Mouse (Mus musculus): Measurements from ENCODE around the gene Zbtb20. TPM values are rescaled to one million over a fixed set of nuclear protein-coding genes. Genes with fewer than 3 reads are reported as not detected.
A peak's percentile ranks its signal among the peaks of the same experiment; 100 is the strongest.

Zbtb20 gene
- polyA plus RNA-seq, 1 experiment = 72.7 TPM

GRCm38 (mm10) chr16:43520274-43520673 lies 644.6 kb downstream of the Zbtb20 start:
- 71% methylated on average over 2 of the region's 2 CpGs for WGBS
- Histone ChIP-seq H3K4me3 (ENCODE audit: insufficient read depth, low read depth, low read length) (no peak overlapping the region), H3K4me1 (ENCODE audit: control insufficient read depth, insufficient read depth, low read length) (peaks cover 13% of the 10 kb centered on the region), H3K27ac (ENCODE audit: insufficient read depth, low read depth, low read length) (peak overlapping the region; percentile 45)
- no peak for TF ChIP-seq CTCF (IDR thresholded peaks at IDR 0.05; ENCODE audit: insufficient read depth, low read depth, low read length)
- TF ChIP-seq POLR2A (IDR thresholded peaks at IDR 0.05; ENCODE audit: insufficient read depth, low read depth, low read length) = no peak

GRCm38 (mm10) chr16:43522482-43522881 lies 646.8 kb downstream of the Zbtb20 start:
- no peak overlapping the region for H3K4me3 ChIP-seq (ENCODE audit: insufficient read depth, low read depth, low read length)
- TF ChIP-seq CTCF (IDR thresholded peaks at IDR 0.05; ENCODE audit: insufficient read depth, low read depth, low read length) (no peak), POLR2A (IDR thresholded peaks at IDR 0.05; ENCODE audit: insufficient read depth, low read depth, low read length) (no peak)
- H3K27ac ChIP-seq (ENCODE audit: insufficient read depth, low read depth, low read length) = no peak overlapping the region; the same call in 1 of the 2 replicates
- 78% methylated on average over 4 of the region's 4 CpGs for WGBS
- H3K4me1 ChIP-seq (ENCODE audit: control insufficient read depth, insufficient read depth, low read length) = peaks cover 9% of the 10 kb centered on the region

- TF ChIP-seq POLR2A (IDR thresholded peaks at IDR 0.05; ENCODE audit: insufficient read depth, low read depth, low read length) (no peak), CTCF (IDR thresholded peaks at IDR 0.05; ENCODE audit: insufficient read depth, low read depth, low read length) (no peak)
- WGBS = 82% methylated on average over 9 of the region's 9 CpGs
- Histone ChIP-seq H3K27ac (ENCODE audit: insufficient read depth, low read depth, low read length) (no peak overlapping the region), H3K4me1 (ENCODE audit: control insufficient read depth, insufficient read depth, low read length) (peaks cover 9% of the 10 kb centered on the region), H3K4me3 (ENCODE audit: insufficient read depth, low read depth, low read length) (no peak overlapping the region)
Measured at GRCm38 (mm10) chr16:43524179-43524578, 648.5 kb downstream of the Zbtb20 start.

DNA sequence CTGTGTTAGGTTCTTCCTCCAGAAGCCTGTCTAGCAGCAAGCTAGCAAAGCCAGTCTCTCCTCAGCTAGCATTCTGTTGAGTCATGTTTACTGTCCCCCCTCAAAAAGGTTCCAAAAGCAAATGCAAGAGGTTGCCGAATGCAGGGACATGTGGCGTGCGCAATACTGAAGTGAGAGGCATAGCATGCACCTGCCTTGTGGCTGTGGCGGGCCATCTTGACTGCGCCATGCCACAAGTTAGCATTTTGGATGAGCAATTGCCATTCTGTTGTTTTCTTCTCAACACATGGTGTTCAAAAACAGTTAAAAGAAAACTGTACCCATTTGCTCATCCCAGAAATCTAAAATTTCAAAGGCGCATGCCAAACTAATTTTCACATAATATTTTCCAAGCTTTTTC lies 649.9 kb downstream of the Zbtb20 start:
- Histone ChIP-seq H3K4me1 (ENCODE audit: control insufficient read depth, insufficient read depth, low read length) (peaks cover 5% of the 10 kb centered on the region), H3K4me3 (ENCODE audit: insufficient read depth, low read depth, low read length) (no peak overlapping the region), H3K27ac (ENCODE audit: insufficient read depth, low read depth, low read length) (no peak overlapping the region; the same call in 1 of the 2 replicates)
- WGBS = 90% methylated on average over 6 of the region's 6 CpGs
- no peak for TF ChIP-seq POLR2A (IDR thresholded peaks at IDR 0.05; ENCODE audit: insufficient read depth, low read depth, low read length)
- TF ChIP-seq CTCF (IDR thresholded peaks at IDR 0.05; ENCODE audit: insufficient read depth, low read depth, low read length) = no peak

DNA sequence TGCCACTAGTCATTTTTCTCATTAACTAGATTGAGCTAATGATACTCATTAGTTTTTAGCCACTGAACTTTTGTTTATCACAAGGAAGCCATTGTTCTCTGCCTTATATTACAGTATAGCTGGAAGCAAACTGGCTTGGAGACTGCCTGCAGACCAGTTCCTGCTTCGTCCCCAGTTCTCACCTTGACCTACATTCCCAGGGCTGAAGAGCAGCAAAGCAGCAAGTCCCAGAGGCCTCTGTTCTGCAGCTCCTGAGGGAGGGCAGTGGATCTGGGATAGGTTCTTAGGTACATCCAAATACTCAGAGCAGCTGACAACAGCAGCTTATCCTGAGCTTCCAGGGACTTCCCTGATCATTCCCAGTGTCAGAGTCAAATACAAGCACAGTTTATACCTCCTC lies 652.6 kb downstream of the Zbtb20 start:
- Histone ChIP-seq H3K4me1 (ENCODE audit: control insufficient read depth, insufficient read depth, low read length) (no peaks in the 10 kb centered on the region), H3K27ac (ENCODE audit: insufficient read depth, low read depth, low read length) (no peak overlapping the region)

GRCm38 (mm10) chr16:43531328-43531727 lies 655.6 kb downstream of the Zbtb20 start:
- no peaks in the 10 kb centered on the region for H3K4me1 ChIP-seq (ENCODE audit: control insufficient read depth, insufficient read depth, low read length)
- 84% methylated on average over 6 of the region's 6 CpGs for WGBS
- H3K4me3 ChIP-seq (ENCODE audit: insufficient read depth, low read depth, low read length) = no peak overlapping the region
- no peak for TF ChIP-seq CTCF (IDR thresholded peaks at IDR 0.05; ENCODE audit: insufficient read depth, low read depth, low read length)
- TF ChIP-seq POLR2A (IDR thresholded peaks at IDR 0.05; ENCODE audit: insufficient read depth, low read depth, low read length) = no peak
- no peak overlapping the region for H3K27ac ChIP-seq (ENCODE audit: insufficient read depth, low read depth, low read length)

More for the DNA sequence above, 652.6 kb downstream of the Zbtb20 start:
- 44% methylated on average over 1 of the region's 1 CpGs for WGBS
- H3K4me3 ChIP-seq (ENCODE audit: insufficient read depth, low read depth, low read length) = no peak overlapping the region
- TF ChIP-seq CTCF (IDR thresholded peaks at IDR 0.05; ENCODE audit: insufficient read depth, low read depth, low read length) = no peak
- TF ChIP-seq POLR2A (IDR thresholded peaks at IDR 0.05; ENCODE audit: insufficient read depth, low read depth, low read length) = no peak

DNA sequence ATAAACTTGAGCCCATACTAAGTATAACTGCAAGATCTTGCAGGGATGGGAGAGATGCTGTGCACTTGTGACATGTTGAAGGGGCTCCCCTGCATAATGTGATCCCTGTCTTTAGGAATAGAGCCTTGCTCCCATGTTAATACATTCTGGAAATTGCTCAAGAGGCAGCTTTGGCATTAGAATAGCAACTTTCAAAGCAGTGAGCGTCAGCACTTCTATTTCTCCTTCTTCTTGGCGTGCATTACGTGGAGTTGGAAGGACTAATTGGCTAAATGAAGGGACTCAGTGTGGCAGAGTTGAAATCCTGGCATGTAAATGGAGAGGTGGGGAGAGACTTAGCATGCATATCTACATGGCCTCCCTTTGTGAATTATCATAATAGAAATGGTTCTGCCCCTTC lies 658.4 kb downstream of the Zbtb20 start:
- 62% methylated on average over 3 of the region's 3 CpGs for WGBS
- H3K4me3 ChIP-seq (ENCODE audit: insufficient read depth, low read depth, low read length) = no peak overlapping the region
- H3K27ac ChIP-seq (ENCODE audit: insufficient read depth, low read depth, low read length) = peak overlapping the region; percentile 60; the same call in 1 of the 2 replicates
- no peaks in the 10 kb centered on the region for H3K4me1 ChIP-seq (ENCODE audit: control insufficient read depth, insufficient read depth, low read length)
- TF ChIP-seq CTCF (IDR thresholded peaks at IDR 0.05; ENCODE audit: insufficient read depth, low read depth, low read length) (no peak), POLR2A (IDR thresholded peaks at IDR 0.05; ENCODE audit: insufficient read depth, low read depth, low read length) (no peak)

DNA sequence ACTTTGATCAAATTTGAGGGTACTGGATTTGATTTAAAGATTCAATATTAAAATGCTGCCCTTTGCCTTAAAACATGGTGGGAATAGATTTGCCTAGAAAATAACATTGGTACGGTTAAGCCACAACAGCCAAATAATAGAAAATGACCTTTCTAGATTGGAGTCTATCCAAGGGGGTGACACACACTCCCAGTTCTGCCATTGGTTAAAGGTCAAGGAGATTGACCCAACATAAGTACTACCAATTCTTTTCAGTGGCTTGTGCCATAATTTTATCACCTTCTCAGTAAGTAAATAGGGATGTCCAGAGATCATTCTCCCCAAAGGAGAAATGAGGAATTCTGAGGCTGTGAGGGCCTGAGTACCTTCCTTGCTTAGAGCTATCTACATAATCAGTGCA lies 660.2 kb downstream of the Zbtb20 start:
- 83% methylated on average over 1 of the region's 1 CpGs for WGBS
- Histone ChIP-seq H3K4me3 (ENCODE audit: insufficient read depth, low read depth, low read length) (no peak overlapping the region), H3K4me1 (ENCODE audit: control insufficient read depth, insufficient read depth, low read length) (peaks cover 4% of the 10 kb centered on the region), H3K27ac (ENCODE audit: insufficient read depth, low read depth, low read length) (no peak overlapping the region)
- TF ChIP-seq POLR2A (IDR thresholded peaks at IDR 0.05; ENCODE audit: insufficient read depth, low read depth, low read length) (no peak), CTCF (IDR thresholded peaks at IDR 0.05; ENCODE audit: insufficient read depth, low read depth, low read length) (no peak)

DNA sequence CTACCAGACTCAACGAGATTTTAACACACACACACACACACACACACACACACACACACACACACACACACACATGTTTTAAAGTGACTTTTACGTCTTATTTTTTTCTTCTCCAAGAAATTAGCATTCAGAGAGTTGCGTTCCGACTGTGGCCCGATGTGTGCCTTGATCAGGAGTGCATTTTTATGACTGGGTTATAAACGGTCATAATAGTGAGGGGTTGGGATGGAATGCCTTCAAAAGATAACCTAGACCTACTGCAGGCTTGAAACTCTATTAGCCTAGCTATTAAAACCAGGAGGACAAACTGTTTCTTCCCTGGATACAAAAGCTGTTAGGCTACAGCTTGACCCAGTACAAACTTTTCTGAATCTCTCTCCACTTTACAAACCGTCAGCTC lies 661.5 kb downstream of the Zbtb20 start:
- 75% methylated on average over 7 of the region's 7 CpGs for WGBS
- H3K4me1 ChIP-seq (ENCODE audit: control insufficient read depth, insufficient read depth, low read length) = peaks cover 4% of the 10 kb centered on the region
- H3K27ac ChIP-seq (ENCODE audit: insufficient read depth, low read depth, low read length) = peak overlapping the region; percentile 57; the same call in 1 of the 2 replicates
- TF ChIP-seq CTCF (IDR thresholded peaks at IDR 0.05; ENCODE audit: insufficient read depth, low read depth, low read length) = no peak
- no peak overlapping the region for H3K4me3 ChIP-seq (ENCODE audit: insufficient read depth, low read depth, low read length)

- TF ChIP-seq POLR2A (IDR thresholded peaks at IDR 0.05; ENCODE audit: insufficient read depth, low read depth, low read length) (no peak), CTCF (IDR thresholded peaks at IDR 0.05; ENCODE audit: insufficient read depth, low read depth, low read length) (no peak)
- no peak overlapping the region for H3K4me3 ChIP-seq (ENCODE audit: insufficient read depth, low read depth, low read length)
- peak overlapping the region; percentile 53 for H3K27ac ChIP-seq (ENCODE audit: insufficient read depth, low read depth, low read length)
- 7% methylated on average over 12 of the region's 12 CpGs for WGBS
- H3K4me1 ChIP-seq (ENCODE audit: control insufficient read depth, insufficient read depth, low read length) = peaks cover 4% of the 10 kb centered on the region
Measured at GRCm38 (mm10) chr16:43539659-43540096, 664.0 kb downstream of the Zbtb20 start.

Data from olfactory bulb, adult 2 months (tissue).